37 mouse cellular contexts compared by ENCODE assay signal in the genomic region with DNA sequence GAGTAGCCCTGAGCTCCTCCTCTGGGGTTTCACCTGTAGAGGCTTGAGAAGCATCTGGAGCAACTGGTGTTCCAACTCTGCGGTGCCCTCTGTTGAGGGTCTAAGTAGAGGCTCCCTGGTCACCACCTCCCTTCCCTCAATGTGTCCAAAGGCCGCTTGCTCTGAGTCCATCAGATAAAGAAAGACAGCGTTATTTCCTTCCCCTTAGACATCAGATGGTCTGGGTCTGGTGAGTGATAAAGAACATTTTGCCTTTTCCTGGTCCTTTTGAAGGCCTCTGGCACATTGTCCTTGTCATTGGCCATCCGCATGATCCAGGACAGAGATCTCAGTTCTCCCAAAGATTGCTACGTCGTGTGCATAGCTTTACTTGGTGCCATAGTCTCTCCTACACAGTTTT. TPM values are rescaled to one million over a fixed set of nuclear protein-coding genes. Genes with fewer than 3 reads are reported as not detected.
"Had no signal": no experiment of that assay in that cellular context is flagged by ENCODE, and none has a peak within 500 bp of the region (broad histone marks: within the 10 kb centered on the region; RNA-seq: fewer than 3 reads in every experiment).

No protein-coding gene starts in this region.

- ATAC-seq: hindbrain, embryonic 16.5 days; inflammation-experienced regulatory T-cells, adult 6 months; intestine, embryonic 15.5 days; intestine, postnatal 0 days had no signal

- H3K27me3 ChIP-seq: heart, embryonic 12.5 days; hindbrain, embryonic 12.5 days; intestine, embryonic 15.5 days; limb, embryonic 12.5 days had no signal

- H3K4me1 ChIP-seq: heart, embryonic 10.5 days; heart, embryonic 12.5 days; hindbrain, embryonic 10.5 days; hindbrain, embryonic 12.5 days; intestine, embryonic 15.5 days; limb, embryonic 10.5 days; limb, embryonic 12.5 days had no signal

- DNase-seq: gastrocnemius, postnatal 10 days; gastrocnemius, postnatal 25 days; heart, adult 18-20 months; heart, postnatal 10 days; heart, postnatal 4 days; kidney, adult 18-20 months; kidney, adult 8-10 months; kidney, postnatal 14 days; kidney, postnatal 36 days; liver had no signal

- H3K4me3 ChIP-seq: gastrocnemius, adult 2 months; heart, embryonic 10.5 days; heart, embryonic 12.5 days; hindbrain, embryonic 10.5 days; hindbrain, embryonic 12.5 days; intestine, embryonic 15.5 days; left cerebral cortex, adult 2 months; limb, embryonic 10.5 days; limb, embryonic 12.5 days had no signal

- H3K36me3 ChIP-seq: heart, embryonic 10.5 days; heart, embryonic 12.5 days; intestine, embryonic 15.5 days had no signal

- H3K9me3 ChIP-seq: heart, embryonic 10.5 days; heart, embryonic 12.5 days; hindbrain, embryonic 10.5 days; hindbrain, embryonic 12.5 days; intestine, embryonic 15.5 days; limb, embryonic 10.5 days; limb, embryonic 12.5 days had no signal

RNA-seq across cellular contexts. Expression of a gene that starts 16.3 kb away (rescaled TPM):
- total RNA-seq: gastrocnemius, adult 2 months; gastrocnemius, postnatal 10 days; gastrocnemius, postnatal 25 days; gastrocnemius, postnatal 4 days; heart, adult 18-20 months; heart, adult 8-10 months; heart, postnatal 10 days; heart, postnatal 25 days; heart, postnatal 4 days; layer of hippocampus, adult 18-20 months; layer of hippocampus, adult 8-10 months; layer of hippocampus, postnatal 10 days; layer of hippocampus, postnatal 25 days; left cerebral cortex, adult 2 months; left cerebral cortex, postnatal 14 days; left cerebral cortex, postnatal 36 days had no signal
- polyA plus RNA-seq: heart, embryonic 12.5 days; heart, embryonic 14.5 days; heart, embryonic 16.5 days; hindbrain, embryonic 10.5 days; hindbrain, embryonic 12.5 days; inflammation-experienced regulatory T-cells, adult 6 months; intestine, embryonic 15.5 days; intestine, postnatal 0 days; kidney, embryonic 14.5 days; kidney, embryonic 16.5 days; large intestine, adult 2 months; limb, embryonic 12.5 days; limb, embryonic 14.5 days had no signal
